Mouse (Mus musculus): Measurements from ENCODE around the gene Cobll1. TPM values are rescaled to one million over a fixed set of nuclear protein-coding genes. Genes with fewer than 3 reads are reported as not detected.

Cobll1 gene
- total RNA-seq, 2 experiments from 2014 or later: 0.26 to 1.3 TPM

DNA sequence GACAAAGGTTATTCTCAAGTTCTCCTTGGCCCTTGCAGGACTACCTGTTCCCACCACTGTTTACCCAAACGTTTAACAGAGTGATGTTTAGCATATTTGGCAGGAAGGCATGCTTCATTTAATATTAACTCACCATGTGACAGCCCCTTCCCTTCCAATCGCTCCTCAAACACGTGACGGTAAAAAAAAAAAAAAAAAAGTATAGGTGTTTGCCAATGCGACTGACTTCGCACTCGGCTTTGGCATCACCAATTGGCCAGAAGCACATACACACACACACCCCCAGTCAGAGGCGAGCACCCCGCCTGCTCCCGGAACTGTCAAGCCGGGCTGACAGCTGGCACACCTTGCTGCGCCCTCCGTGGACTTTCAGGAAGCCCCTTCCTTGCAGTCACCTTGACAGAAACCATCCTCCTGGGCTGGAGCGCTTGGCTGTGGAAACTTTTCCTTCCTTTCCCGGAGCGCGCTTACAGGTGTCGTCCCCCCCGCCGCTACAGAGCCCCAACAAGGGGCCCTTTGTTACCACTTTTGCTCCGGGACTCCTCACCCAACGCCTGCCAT is 1.5 kb downstream of the Cobll1 start:
- ATAC-seq (replicated peaks; ENCODE audit: low FRiP score, poor library complexity, severe bottlenecking): no peak

DNA sequence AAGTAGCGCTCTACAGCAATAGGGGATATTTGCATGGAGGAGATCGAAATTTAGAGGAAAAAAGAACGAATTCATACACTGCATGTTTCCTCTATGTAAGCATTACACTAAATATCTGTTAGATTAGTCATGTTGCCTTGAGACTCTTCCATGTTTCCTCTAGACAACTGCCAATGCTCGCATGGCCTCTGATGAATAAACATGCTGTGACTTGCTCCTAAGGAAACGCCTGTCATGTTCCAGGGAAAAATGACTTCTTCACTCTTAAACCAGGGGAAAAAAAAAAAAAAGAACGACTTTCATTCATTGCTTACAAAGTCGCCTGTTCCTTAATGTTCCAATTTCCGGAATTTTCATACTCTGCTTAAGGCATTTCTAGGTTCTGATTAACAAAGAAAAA is 2.1 kb downstream of the Cobll1 start:
- no peak for ATAC-seq (replicated peaks; ENCODE audit: low FRiP score, poor library complexity, severe bottlenecking)

DNA sequence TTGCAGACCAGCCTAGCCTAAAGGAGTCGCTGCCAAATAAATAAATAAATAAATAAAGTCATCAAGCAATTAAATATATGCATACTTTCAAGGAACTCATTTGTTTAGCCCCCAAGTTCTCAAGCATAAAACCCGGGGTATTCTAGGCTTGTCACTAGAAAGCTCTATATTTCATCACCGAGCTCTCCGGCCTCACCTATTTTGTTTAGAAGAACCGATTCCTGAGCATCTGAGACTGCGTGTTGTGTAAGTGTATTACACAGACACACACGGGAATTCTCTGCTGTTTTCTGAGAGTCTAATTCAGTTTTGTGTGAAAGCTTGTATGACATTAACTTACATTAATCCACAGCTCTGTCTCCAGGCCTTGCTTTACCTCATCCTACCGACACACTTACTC is 2.6 kb downstream of the Cobll1 start:
- no peak for ATAC-seq (replicated peaks; ENCODE audit: low FRiP score, poor library complexity, severe bottlenecking)

DNA sequence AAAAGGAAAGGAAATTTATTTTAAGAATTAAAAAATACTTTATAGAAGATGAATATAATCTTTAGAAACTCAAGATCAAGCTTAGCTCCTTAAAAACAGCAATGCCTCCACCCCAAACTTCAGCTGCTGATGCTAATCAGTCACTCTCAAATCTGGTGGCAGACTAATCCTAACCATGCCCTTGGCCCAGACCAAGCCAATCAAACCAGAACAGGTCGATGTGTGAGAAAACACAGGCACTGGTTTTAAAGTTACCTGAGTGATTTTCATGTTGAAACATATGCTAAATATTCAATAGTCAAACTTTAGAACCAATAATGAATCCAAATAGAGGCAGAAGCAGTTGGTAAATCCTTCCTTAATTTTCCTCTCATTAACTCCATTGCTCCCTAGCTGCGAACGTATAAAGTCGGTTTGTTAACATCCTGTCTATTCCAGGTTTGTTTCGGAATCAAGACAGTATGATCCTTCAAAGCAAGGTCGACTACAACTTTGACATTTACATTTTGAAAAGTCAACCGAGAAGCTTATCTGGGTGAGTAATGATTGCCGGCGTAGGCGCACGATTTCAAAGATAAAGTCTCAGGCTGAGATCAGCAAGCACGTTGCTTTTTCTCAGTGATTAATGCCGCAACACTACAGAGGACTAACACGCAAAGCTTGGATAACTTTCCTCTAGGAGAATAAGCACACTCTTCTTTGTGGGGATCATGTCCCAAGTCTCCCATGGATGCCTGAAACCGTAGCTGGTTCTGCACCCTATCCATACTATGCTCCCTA is 6.3 kb downstream of the Cobll1 start:
- ATAC-seq (replicated peaks; ENCODE audit: low FRiP score, poor library complexity, severe bottlenecking): no peak

DNA sequence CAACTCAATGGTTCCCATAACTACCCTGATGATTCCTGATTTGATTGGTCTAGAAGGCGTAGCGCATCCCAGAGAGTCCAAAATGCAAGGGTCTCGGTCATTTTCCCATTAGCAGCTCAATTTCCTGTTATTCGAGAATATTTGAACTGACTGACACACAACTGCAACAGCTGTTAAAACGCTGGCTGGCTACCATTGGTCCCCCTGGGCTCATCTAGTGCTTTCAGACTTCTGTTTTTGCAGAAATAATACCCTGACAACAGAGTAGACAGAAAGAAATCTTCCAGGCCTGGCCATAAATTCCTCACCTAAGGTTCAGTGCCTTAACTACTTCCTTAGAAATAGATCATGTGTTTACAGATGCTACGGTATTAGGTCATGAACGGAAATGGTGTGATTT is 10.8 kb downstream of the Cobll1 start:
- ATAC-seq (replicated peaks; ENCODE audit: low FRiP score, poor library complexity, severe bottlenecking): no peak

DNA sequence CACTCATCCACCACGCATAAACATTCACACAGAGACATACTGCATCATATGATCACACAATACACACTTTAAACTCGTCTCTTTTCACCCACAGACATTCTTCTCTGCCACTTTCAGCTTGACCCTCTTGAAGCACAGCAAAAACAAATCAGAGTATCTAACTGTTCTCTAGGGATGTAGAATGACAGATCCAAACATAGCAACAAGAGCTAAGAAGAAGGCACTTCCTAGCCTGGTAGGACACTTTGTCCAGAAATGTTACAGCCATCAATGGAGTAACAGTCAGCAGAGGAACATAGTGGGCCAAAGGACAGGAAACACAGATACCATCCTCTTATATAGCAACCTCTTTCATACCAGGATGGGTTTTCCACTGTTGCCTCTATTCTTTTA is 11.3 kb downstream of the Cobll1 start:
- ATAC-seq (replicated peaks; ENCODE audit: low FRiP score, poor library complexity, severe bottlenecking): no peak

DNA sequence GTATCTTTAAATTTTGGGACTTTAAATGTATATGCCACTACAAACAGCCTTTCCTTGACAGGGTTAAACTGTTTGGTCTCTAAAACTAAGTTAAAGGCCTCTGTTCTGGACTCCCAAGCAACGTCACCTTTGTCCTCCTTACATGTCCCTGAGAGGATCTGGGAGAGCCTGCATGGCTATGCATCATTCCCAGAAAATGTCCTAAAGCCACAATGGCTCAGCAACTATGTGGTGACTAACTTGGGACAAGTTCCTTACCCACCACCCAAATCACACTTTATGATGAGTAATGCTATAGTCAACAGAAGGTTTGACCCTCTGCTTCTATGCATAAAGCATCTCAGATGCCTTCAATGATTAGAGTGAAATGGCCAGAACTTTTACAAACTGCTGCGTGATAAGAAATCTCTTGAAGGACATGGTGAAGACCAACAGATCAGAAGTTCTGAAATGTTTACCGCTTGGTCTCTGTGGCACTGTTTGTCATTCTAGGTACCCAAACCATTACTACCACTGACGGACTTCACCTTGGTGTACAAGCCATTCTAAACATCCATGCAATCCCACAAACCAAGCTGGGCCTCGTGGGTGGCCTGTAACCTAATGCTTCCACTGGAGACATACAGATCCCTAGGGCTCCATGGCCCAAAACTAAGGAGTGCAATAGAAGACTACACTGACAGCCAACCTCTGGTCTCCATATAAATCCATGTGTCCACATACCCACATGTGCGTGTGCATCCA is 11.9 kb downstream of the Cobll1 start:
- ATAC-seq (replicated peaks; ENCODE audit: low FRiP score, poor library complexity, severe bottlenecking): no peak

DNA sequence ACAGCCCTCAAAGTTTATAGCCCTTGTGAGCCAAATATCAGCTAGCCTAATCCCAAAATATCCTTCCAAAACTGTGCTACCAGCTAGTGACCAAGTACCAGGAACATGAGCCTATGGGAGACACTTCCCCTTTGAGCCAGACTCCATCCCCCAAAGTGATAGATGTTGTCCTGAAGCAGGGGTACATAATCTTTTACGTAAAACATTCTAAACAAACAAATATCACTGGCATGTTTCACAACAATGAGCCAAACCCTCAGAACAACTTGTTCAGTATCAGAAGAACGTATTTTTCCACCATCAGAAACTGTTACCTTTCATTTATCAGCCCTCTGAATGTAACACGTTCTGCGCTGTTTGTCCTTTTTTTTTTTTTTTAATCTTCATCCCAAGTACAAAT is 12.7 kb downstream of the Cobll1 start:
- no peak for ATAC-seq (replicated peaks; ENCODE audit: low FRiP score, poor library complexity, severe bottlenecking)

DNA sequence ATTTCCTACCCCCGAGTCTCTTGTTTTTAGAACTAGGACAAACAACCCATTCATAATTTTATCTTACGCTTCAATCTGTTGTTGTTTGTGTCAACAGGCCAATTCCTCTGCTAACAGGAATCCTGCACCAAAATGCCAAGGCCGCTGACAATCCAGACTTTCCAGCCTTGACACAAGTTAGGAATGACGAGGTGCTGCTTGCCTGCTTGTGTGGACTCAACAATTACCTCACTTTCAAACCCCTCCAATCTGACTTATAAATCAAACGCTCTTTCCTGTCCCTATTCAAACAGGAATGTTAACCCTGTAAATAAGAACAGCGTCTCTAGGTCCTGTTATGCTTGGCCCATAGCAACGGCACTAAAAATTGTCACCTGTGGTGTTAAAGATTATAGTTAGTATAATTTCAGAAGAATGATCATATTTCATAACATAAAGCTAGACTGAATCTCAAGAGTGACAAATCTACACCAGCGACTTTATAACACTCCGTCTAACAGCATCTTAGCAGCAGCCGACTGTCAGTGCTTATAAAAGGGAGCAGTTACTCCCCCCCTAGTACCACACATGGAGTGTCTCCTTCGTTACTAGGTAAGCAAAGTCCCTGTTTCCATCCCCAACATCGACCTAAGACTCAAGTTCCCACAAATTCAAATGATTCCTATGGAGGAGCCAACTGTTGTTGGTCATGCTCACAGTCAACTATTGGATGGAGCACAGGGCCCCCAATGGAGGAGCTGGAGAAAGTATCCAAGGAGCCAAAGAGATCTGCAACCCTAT is 15.1 kb downstream of the Cobll1 start:
- no peak for ATAC-seq (replicated peaks; ENCODE audit: low FRiP score, poor library complexity, severe bottlenecking)

DNA sequence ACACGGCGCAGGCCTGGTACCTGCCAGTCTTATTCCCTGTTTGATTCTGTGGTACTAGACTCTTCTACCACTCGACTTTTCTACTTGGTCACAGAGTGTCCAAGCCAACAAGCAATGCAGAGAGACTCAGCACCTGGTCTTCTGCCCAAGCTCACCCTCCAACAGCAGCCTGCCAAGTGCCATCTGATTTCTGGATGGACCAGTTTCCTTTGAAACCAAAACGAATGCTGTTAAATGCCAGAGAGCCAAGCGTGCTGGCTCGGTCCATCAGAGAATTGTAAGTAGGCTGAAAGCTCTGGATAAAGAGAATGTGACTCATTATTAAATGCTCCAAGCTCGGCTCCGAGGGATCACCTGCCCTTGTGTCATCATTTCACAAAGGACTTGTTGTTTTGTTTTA is 16.2 kb downstream of the Cobll1 start:
- no peak for ATAC-seq (replicated peaks; ENCODE audit: low FRiP score, poor library complexity, severe bottlenecking)

DNA sequence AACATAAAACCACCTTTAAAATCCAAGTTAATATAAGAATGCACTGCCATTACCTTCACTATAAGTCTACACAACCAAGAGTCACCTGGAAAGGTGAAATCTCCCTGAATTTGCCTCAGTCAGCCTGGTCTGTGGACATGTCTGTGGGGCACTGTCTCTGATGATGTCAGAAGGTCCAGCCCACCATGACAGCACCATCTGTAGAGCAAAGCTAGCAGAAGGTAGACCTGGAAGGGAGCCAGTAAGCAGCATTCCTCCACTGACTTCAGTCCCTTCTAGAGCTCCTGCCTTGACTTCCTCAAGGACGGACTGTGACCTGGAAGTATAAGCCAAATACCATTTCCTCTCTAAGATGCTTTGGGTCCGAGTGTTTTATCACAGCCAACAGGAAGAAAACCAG is 17.6 kb downstream of the Cobll1 start:
- ATAC-seq (replicated peaks; ENCODE audit: low FRiP score, poor library complexity, severe bottlenecking): no peak

DNA sequence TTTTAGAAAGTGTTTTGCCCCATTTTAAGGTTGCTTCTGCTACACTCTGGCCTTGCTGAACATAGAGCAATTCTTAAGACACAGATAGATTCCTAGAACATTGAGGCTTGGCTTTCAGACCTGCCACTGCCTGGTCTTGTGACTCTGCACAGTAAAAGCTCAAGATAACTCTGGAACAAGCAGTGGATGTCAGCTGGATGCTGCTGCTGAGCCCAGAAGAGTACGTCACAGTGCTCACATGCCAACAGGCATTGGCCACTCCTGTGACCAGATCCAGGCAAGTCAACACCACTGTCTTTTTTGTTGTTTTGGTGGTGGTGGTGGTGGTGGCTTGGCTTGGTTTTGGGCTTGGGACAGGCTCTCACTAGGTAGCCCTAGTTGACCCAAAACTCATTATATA is 18.6 kb downstream of the Cobll1 start:
- no peak for ATAC-seq (replicated peaks; ENCODE audit: low FRiP score, poor library complexity, severe bottlenecking)

DNA sequence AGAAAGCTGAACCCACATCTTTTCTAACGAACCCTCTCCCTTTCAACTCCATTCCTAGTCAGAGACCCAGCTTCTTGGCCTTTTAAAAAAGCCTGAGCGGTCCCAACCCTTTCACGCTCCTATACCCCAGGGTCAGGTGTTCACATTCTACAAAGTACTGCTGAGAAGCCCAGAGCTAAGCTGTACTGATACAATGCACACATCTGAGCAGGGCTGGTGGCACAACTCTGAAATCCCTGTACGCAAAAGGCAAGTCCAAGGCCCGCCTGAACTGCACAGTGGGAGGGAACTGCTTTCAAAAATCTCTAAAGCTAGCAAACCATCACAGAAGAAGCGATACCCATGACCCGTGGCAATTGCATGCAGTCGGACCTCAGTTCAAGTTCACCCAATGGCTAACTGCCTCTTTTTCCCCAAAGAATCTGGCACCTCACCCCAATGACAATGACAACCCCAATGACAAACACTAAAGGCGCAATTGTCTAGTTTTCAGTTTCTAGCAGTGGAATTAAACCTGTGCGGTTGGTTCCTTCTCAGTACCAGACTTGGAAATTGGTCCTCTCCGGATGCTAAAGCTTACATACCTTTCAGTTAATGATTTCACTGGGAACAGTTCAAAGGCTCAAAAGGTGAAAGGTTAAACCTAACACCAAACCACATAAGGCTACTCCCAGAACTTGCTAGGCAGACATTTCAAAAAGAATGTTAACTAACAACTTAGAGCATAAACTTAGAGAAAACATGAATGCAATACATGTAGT is 19.6 kb downstream of the Cobll1 start:
- no peak for ATAC-seq (replicated peaks; ENCODE audit: low FRiP score, poor library complexity, severe bottlenecking)

DNA sequence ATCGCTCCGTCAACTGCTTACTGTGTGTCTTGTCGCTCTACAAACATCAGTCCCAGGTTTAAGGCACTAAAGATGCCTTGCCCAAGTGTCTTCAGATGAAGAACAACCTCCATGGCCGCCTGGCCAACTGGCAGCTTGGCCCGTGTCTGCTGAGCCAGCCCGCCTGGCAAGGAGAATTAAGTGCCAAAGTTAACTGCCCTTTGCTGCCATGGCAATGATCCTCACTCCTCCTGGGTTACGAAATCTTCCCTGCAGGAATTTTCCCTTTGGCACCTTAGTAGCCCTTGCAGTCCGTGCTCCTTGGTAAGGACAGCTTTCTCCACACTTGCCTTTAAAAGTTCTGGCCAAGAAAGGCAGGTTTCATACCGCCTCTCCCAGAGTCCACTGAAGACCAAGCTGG is 20.9 kb downstream of the Cobll1 start:
- ATAC-seq (replicated peaks; ENCODE audit: low FRiP score, poor library complexity, severe bottlenecking): no peak

DNA sequence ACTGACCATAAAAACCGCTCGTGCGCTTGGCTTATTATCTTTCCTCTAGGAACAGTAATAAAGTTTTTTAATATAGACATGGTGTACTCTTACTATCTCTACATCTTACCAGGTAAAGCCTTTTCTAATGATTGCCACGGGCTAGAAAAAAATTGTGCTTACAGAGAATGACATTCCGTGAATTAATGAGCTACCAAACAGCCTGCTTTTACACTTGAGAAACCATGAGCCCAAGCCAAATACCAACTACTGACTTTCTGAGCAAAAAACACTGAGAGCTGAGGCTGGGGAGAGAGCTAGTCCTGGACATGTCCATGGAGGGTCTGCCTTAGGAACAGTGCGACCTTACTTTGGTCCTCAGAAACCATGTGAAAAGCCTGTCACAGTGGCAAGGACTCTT is 21.5 kb downstream of the Cobll1 start:
- no peak for ATAC-seq (replicated peaks; ENCODE audit: low FRiP score, poor library complexity, severe bottlenecking)

DNA sequence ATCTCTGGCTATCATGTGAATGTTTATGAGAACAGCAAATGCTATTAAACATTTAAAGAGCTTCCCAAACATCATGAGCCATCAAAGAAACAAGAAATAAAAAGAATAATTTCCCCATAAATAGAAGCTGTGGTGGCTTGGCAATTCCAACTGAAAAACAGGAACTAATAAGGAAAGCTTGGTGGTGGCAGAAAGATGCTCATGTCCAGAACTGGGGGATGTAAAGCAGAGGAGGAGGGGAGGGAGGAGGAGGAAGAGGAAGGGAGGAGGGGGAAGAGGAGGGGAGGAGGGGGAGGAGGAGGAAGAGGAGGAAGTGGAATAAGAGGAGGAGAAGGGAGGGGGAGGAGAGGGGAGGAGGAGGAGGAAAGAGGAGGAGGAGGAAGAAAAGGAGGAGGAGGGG is 23.0 kb downstream of the Cobll1 start:
- no peak for ATAC-seq (replicated peaks; ENCODE audit: low FRiP score, poor library complexity, severe bottlenecking)

DNA sequence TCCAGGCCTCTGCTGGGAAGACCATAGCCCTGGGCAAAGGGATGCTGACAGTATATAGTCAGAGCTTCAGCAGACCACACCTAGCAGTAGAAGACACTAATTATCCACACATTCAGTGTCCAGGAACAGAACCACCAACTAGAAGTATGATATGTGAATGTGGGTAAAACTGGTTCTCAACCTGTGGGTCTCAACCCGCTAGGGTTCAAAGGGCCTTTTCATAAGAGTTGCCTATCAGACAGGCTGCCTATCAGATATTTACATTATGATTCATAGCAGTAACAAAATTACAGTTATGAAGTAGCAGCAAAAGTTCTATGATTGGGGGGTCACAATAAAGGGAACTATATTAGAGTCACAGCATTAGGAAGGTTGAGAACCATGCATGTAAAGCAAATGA is 24.6 kb downstream of the Cobll1 start:
- ATAC-seq (replicated peaks; ENCODE audit: low FRiP score, poor library complexity, severe bottlenecking): no peak

DNA sequence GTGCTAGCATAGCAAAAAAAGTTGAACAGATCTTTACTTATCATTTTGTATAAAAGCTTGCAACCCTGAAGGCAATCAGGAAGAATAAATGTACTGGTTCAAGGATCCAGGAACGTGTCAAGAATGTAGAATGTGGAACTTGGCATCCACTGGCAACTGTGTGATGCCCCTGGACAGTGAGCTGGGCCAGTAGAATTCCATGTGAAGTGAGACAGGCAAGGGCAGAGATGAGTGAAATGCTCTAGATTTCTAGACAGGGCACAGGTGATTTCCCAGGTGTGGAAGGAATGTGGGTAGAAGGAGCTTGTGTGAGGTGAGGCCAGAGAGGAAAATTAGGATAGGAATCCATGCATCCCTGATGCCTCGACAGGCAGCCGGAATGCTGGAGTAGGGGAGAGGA is 25.5 kb downstream of the Cobll1 start:
- ATAC-seq (replicated peaks; ENCODE audit: low FRiP score, poor library complexity, severe bottlenecking): no peak

DNA sequence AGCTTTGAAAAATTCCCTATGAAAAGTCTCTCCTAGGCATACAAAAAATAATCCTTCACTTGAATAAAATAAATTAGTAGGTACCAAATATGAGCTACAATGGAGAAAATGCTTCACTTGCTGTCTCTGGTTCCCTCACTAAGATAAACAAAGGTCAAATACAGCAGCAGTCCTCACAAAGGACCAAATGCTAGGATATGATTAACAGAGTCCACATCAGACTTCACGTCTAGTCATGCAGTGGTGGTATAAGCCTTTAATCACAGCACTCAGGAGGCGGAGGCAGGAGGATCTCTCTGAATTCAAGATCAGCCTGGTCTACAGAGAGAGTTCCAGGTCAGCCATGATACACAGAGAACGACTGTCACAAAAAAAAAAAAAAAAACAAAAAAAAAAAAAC is 27.6 kb downstream of the Cobll1 start:
- ATAC-seq (replicated peaks; ENCODE audit: low FRiP score, poor library complexity, severe bottlenecking): no peak

DNA sequence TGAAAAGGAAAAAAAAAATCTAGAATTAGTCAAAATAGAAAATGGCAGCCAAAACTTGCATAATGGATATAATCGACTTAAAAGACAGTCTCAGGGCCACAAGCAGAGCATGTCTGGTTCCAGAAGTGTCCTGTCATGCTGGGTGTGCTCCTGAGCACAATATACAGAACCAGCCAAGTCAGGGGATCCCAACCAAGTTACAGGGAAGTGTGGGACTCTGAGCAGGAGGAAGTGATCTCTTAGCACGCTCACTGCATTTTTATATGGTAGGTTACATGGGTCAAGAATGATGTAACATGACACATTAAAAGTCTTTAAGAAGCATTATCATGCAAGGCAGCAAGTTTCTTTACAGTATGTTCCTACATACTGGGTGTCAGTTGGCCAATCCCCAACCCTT is 31.5 kb downstream of the Cobll1 start:
- no peak for ATAC-seq (replicated peaks; ENCODE audit: low FRiP score, poor library complexity, severe bottlenecking)
